Mouse (Mus musculus): ENCODE measurements around the gene Abl1.
A peak's percentile ranks its signal among the peaks of the same experiment; 100 is the strongest.

The Abl1 gene

DNA sequence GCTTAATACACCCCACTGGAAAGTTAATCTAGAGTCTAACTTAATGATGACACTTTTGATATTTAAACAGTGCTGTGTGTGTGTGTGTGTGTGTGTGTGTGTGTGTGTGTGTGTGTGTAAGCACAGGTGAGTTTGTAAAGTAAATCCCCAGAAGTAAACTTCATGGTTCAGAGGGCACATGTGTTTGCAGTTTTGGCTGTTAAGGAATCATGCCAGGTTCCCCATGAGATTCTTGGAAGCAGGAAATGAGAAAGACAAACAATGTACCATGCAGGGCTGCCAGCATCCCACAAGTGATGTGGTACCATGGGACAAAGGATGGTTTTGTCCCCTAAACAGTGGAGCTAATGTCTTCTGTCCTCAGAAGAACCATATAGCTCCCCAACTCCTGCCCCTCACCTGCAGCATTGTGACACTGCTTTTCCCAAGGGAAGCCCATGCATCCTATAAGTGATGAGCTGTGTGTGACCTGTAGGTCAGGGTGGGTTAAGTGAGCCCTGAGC lies 57.6 kb downstream of the Abl1 start:
- DNase-seq (ENCODE audit: low spot score), result no peak

DNA sequence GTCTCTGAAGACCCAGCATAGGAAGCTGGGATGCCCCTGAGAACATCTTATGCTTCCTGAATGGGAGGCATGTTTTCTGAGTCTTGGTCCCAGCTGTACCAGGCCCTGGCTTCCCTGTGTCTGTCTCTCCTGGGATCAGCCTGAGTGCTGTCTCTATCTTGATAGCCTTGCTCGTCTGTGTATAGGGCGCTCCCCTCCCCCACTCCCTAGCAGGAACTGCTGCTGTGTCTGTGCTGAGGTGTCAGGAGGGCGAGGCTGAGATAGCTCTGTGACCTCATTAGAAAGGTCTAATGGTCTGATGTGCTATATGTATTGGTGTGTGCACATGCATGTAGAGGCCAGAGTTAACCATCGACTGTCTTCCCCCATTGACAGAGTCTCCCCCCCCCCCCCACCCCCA lies 58.7 kb downstream of the Abl1 start:
- no peak for DNase-seq (ENCODE audit: low spot score)

GRCm38 (mm10) chr2:31749046-31749709 lies 61.0 kb downstream of the Abl1 start:
- peak; percentile 39 for DNase-seq (ENCODE audit: low spot score)

DNA sequence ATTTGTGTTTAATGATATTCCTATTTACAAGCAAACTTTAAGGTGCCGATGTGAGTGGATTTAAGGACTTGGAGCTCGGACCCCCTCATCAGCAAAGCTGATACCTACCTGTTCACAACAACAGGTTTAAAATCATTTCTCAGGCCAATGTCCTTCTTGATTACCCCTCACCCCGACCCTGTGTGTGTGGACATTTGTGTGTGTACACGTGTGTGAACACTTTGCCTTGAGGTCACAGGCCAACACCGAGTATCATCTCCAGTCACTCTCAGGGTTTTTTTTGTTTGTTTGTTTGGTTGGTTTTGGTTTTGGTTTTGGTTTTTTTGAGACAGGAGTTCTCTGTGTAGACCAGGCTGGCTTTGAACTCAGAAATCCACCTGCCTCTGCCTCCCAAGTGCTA lies 62.0 kb downstream of the Abl1 start:
- DNase-seq (ENCODE audit: low spot score), result no peak

- no peak for DNase-seq (ENCODE audit: low spot score)
Measured at GRCm38 (mm10) chr2:31757472-31757871, 69.3 kb downstream of the Abl1 start.

DNA sequence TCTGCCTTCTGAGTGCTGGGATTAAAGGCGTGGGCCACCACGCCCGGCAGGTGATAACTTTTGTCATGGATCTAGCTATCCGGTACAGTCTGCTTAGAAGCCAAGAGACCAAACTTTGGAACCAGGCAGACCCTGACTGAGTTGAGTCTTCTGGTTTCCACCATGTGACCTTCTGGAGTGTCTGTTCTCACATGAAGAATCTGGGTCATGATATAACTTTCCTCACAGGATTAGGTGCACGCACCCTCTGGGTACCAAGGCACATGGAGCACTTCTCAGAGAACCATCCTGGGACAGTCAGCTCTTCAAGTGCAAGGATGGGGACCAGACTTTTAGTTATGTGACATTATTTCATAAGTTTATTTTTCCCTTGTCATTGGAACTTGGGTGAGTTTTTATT lies 70.8 kb downstream of the Abl1 start:
- no peak for DNase-seq (ENCODE audit: low spot score)

DNA sequence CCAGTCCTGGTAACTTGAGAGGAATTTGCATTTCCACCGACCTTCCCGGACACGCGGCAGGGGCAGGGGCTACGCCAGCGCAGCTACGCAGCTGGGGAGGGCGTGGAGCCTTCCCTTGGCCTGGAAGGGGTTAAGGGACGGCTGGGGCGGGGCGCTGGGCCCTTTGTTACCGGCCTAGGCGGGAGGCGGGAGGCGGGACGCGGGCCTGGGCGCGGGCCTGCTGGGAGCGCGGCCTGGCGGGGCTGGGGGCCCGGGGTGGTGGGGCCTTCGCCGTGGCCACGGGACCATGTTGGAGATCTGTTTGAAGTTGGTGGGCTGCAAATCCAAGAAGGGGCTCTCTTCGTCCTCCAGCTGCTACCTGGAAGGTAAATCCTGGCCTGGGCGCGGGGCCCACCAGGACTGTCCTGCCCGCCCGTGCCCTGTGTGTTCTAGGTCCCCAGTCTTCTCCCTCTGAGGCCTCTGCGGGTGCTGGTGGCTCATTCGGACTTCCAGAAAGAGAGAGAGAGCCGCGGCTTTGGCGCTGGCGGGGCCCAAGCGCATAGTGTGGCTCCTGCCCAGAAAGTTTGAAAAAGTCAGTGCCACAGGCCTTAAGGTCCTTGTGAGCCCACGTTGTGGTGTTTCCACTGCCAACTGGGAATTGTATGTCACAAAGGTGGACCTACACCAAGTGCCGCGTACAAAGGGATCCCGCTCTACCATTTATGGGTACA lies 71.7 kb downstream of the Abl1 start:
- DNase-seq (ENCODE audit: low spot score), result peak; percentile 82

DNA sequence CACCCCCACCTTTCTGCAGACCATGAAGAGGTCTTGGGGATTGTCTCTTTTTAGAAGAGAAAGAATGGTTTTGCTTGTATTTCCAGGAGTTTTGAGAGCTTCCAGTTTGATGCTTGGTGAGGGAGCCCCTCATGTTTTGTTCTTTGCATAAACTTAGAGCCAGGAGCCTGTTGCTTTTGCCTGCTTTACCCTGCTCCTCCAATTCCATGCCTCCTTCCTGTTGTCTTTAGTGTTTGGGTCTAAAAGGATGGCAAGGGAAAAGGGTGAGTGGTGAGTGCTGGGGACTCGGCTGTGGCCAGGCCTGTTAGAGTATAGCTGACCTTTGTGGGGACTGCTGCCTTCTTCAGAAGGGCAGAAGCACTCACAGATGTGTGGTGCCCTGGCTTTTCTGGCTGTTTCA lies 72.3 kb downstream of the Abl1 start:
- no peak for DNase-seq (ENCODE audit: low spot score)

DNA sequence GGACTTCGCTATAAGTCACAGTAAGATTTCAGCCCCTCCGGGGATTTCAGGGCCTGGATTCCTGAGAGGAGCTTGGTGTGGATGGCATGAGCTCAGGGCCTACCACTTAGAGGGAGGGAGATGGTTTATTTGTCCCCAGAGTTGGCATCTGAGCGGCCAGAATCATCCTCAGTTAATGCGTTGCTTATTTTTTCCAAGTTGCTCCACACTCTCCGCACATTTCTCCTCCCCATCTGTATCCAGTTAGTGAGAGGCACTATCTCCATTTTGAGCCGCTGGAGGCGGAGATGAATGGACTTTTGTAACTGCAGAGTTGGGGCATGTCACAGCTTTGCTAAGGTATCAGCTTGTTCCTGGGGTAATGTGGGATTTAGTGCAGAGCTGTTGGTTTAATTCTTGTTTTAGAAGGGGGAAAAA lies 72.9 kb downstream of the Abl1 start:
- no peak for DNase-seq (ENCODE audit: low spot score)

DNA sequence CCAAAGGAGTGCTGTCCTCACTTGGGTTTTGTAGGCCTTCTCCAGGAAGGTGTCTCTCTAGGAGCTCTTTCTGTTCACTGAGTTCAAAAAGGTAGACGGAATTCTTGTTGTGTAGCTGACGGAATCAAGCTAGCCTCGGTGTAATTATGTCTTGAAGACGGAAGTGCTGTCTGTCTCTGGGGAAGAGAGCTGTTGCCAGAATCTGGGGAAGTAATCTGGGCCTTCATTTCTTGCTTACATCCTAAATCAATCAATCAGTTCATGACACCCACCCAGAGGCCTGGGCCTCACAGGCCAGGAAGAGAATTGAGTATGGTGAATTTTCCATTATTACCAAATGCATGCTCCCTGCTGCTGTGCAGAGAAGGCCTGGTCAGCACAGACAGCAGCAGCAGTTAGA lies 73.4 kb downstream of the Abl1 start:
- no peak for DNase-seq (ENCODE audit: low spot score)

DNA sequence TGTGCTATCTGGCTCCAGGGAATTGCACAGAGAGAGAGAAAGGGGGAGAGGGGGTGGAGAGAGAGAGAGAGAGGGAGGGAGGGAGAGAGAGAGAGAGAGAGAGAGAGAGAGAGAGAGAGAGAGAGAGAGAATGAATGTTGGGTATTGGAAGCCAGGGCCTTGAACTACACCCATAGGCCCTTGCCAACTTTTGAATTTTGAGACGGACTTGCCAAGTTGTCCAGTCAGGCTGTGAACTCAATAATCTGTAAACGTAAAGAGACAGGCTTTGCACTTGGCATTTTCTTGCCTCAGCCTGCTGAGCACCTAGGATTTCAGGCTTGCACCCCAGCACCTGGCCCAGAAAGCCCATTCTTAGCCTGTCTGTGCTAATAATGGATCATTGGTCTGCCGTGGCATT lies 74.0 kb downstream of the Abl1 start:
- DNase-seq (ENCODE audit: low spot score), result no peak

DNA sequence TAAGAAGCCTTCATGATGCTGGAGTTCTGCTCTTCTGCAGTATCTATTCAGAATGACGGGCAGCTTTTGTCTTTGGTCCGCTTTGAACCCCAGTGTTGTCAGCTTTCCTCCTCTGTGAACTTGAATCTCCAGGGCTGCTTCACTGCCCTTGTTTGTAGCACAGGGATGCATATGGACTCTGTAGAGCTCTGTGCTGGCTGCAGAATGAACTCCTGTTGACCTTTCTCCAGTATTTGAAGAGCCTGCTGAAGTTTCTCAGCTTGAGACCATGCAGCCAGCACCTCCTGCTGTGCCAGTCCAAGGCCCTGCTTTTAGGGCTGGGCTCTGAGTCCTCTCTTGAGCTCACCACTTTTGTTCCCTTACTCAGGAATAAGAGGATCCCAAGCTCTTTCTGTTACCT lies 74.7 kb downstream of the Abl1 start:
- no peak for DNase-seq (ENCODE audit: low spot score)

DNA sequence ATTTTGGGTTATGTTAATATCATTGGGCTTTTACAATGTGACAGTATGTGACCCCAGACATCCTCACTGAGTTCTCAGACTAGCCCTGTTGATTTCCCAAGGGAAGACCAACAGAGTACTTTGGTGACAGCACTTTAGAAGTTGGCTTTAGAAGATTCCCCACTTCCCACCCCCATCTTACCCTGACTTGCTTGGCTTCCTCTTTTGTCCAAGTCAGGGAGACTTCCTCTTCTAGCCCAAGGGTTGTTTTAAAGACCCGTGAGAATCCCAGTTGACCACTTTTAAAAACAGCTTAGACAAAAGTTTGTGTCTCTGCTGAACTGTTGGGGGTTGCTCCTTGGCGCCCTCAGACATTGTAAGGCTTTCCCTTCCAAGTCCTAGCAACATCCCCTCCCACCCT lies 75.1 kb downstream of the Abl1 start:
- no peak for DNase-seq (ENCODE audit: low spot score)

GRCm38 (mm10) chr2:31767104-31767503 lies 78.9 kb downstream of the Abl1 start:
- DNase-seq (ENCODE audit: low spot score), result no peak

GRCm38 (mm10) chr2:31767815-31768214 lies 79.6 kb downstream of the Abl1 start:
- DNase-seq (ENCODE audit: low spot score), result no peak

DNA sequence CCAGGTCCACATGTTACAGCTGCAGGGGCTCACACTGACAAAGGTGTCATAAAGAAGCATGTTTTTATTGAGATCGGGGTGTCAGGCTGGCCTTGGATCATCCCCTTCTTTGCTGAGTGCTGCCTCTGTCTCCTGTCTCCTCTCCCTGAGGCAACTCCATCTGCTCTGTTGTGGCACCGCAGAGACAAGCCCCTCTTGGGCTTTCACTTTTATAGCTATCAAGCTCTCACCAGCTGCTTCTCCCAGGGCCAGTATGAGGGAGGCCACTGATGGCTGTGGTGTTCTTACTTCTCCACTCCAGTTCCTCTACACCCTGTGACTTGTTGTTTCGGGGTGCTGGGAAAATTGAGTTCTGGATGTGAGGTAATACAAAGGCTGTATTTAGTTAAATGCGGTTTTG lies 80.9 kb downstream of the Abl1 start:
- DNase-seq (ENCODE audit: low spot score), result no peak

- DNase-seq (ENCODE audit: low spot score), result no peak
Measured at GRCm38 (mm10) chr2:31769631-31770111, 81.5 kb downstream of the Abl1 start.

DNA sequence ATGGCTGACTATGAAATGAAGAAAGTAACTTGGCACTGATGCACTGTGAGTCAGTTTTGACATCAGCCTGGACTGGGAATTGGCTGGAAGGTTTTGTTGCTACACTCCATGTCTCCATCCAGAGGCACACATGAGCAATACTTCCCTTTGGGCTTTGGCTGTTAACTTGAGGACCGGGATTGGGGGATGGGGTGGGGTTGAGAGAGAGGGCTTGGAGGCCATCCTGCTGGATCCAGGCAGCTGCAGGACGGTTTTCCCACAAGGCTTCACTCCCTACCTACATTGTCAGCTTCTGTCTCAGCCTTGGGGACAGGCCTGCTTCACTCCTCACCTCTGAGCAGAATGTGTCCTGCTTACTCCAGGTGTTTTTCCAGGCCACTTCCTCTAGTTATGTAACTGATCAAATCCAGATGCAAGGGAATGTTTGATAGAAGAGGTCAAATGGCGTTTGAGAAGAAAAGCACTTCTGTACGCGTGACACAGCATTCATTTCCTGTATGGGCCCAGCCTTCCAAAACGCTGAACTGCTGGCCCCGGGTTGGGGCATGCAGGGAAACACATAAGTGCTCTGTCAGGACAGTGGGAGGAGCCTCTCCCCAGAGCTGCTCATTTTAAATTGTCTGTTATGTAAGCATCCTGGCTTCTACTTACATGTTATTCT lies 82.7 kb downstream of the Abl1 start:
- DNase-seq (ENCODE audit: low spot score), result no peak

GRCm38 (mm10) chr2:31776479-31776878 lies 88.3 kb downstream of the Abl1 start:
- DNase-seq (ENCODE audit: low spot score), result no peak

DNA sequence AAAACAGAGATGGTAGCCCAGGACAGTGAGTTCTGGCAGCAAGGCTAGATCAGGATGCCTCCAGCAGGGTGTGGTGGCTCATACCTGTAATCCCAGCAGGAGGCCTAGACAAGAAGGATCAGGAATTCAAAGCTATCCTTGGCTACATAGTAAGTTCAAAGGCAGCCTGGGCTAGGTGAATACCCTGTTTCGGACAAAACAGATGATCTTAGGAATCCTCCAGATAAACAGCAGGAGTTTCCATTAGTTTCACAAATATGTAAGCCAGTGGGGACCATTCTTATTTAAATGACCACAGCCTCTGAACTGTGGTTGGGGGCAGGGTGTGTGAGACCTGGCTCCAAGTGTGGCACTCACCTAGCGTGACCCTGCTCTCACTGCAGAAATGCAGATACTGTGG lies 91.1 kb downstream of the Abl1 start:
- DNase-seq (ENCODE audit: low spot score), result no peak

- no peak for DNase-seq (ENCODE audit: low spot score)
Measured at GRCm38 (mm10) chr2:31782958-31783602, 94.9 kb downstream of the Abl1 start.

- peak; percentile 45 for DNase-seq (ENCODE audit: low spot score)
Measured at GRCm38 (mm10) chr2:31785074-31785473, 96.9 kb downstream of the Abl1 start.

DNA sequence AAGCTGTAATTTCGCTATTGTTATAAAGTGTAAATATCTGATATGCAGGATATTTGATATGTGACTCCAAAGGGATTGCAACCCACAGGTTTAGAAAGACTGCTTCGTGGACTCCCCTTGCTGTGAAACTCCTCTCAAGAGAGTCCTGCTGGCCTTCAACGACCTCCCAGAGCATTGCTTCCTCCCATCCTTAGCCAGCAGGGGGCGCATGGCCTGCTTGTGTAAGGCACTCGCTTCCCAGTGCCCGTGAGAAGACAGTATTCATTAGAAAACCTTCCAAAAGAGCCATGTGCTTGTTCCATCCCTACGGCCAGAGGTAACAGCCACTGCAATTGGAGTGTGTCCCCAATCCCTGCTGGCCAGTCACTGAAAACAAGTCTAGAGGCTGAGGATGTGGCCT lies 98.9 kb downstream of the Abl1 start:
- peak; percentile 47 for DNase-seq (ENCODE audit: low spot score)

Measured in testis, postnatal 14 days (tissue).